Mouse (Mus musculus) kidney, adult 2 months (tissue): ENCODE results near the gene Zfp78. TPM values are rescaled to one million over a fixed set of nuclear protein-coding genes. Genes with fewer than 3 reads are reported as not detected.

Experiments used
- DNase-seq: peaks from one replicate; pipeline ENCODE4 v3.0.0; 2021
- H3K27ac ChIP-seq: fragments of 200-500 bp; 2 replicates; pipeline ENCODE4 v1.5.1; 2012; ENCODE audit warnings: low read depth, low read length, control low read depth, inconsistent platforms; ENCODE audit not compliant: insufficient read depth
- H3K27me3 ChIP-seq: fragments of 200-500 bp; replicated peaks from 2 replicates; pipeline ENCODE4 v1.6.1; 2012; ENCODE audit warnings: mild to moderate bottlenecking, moderate library complexity, low read length, inconsistent platforms; ENCODE audit not compliant: control insufficient read depth, insufficient read depth
- H3K36me3 ChIP-seq: fragments of 200-500 bp; 2 replicates; pipeline ENCODE4 v1.6.1; 2012; ENCODE audit warnings: mild to moderate bottlenecking, moderate library complexity, low read length, inconsistent platforms; ENCODE audit not compliant: control insufficient read depth, insufficient read depth
- H3K4me1 ChIP-seq: fragments of 200-500 bp; 2 replicates; pipeline ENCODE4 v1.6.1; 2011; ENCODE audit warnings: low read length; ENCODE audit not compliant: control insufficient read depth, insufficient read depth
- H3K4me3 ChIP-seq: fragments of 200-500 bp; 2 replicates; pipeline ENCODE4 v1.5.1; 2011; ENCODE audit warnings: mild to moderate bottlenecking, low read depth, low read length, control low read depth; ENCODE audit not compliant: insufficient read depth
- CTCF ChIP-seq: fragments of 200-500 bp; conservative IDR thresholded peaks from 2 replicates; pipeline ENCODE4 v1.5.1; 2011; ENCODE audit warnings: low read depth, mild to moderate bottlenecking, control low read depth, low read length, moderate library complexity, mixed read lengths; ENCODE audit not compliant: insufficient read depth, insufficient read length
- POLR2A ChIP-seq: fragments of 200-500 bp; IDR thresholded peaks from one replicate; pipeline ENCODE4 v1.6.1; 2011; ENCODE audit warnings: low read depth, low read length, control low read depth
- WGBS: fragments of 180-500 bp; shearing (Covaris S2); methylation state at CpG from one replicate; pipeline ENCODE4 v1.1.7; 2018; 5-methylcytosine and 5-hydroxymethylcytosine counted together
- polyA plus RNA-seq: library from polyadenylated mRNA; depleted of rRNA; stranded (reverse); fragments of >200 nt; gene quantifications from 2 replicates; pipeline ENCODE4 v1.2.3, GENCODE M21; 2012; rRNA removed

Gene Zfp78
- polyA plus RNA-seq, 1 experiment = 0.45 TPM

GRCm38 (mm10) chr7:6419894-6420293 lies 56.8 kb downstream of the Zfp78 start:
- Histone ChIP-seq H3K27ac (no peak overlapping the region), H3K4me3 (no peak overlapping the region), H3K27me3 (no peaks in the 10 kb centered on the region), H3K36me3 (no peaks in the 10 kb centered on the region), H3K4me1 (no peaks in the 10 kb centered on the region)
- no peak for DNase-seq
- WGBS = 73% methylated on average over 6 of the region's 6 CpGs
- TF ChIP-seq CTCF (no peak), POLR2A (no peak)

GRCm38 (mm10) chr7:6429381-6429780 lies 66.3 kb downstream of the Zfp78 start:
- no peaks in the 10 kb centered on the region for H3K36me3 ChIP-seq
- TF ChIP-seq POLR2A = no peak
- TF ChIP-seq CTCF = 0 out of 2 replicates have a peak, but pooled peaks have one; percentile 8
- 85% methylated on average over 3 of the region's 3 CpGs for WGBS
- no peaks in the 10 kb centered on the region for H3K4me1 ChIP-seq
- H3K27ac ChIP-seq = no peak overlapping the region
- no peak overlapping the region for H3K4me3 ChIP-seq
- no peak for DNase-seq
- H3K27me3 ChIP-seq = no peaks in the 10 kb centered on the region

- no peak overlapping the region for H3K27ac ChIP-seq
- TF ChIP-seq CTCF (peak; percentile 73), POLR2A (no peak)
- WGBS = 43% methylated on average over 2 of the region's 2 CpGs
- H3K4me1 ChIP-seq = no peaks in the 10 kb centered on the region
- H3K4me3 ChIP-seq = no peak overlapping the region
- peak; percentile 36 for DNase-seq
- no peaks in the 10 kb centered on the region for H3K36me3 ChIP-seq
- no peaks in the 10 kb centered on the region for H3K27me3 ChIP-seq
Observed at GRCm38 (mm10) chr7:6430342-6430741, 67.3 kb downstream of the Zfp78 start.

Other genes starting within 250 kb of the Zfp78 start
- gene Zfp787, start 207.3 kb upstream of the Zfp78 start, polyA plus RNA-seq = 54.2 and 66.1 TPM in 2 replicates
- 47.1 and 65.2 TPM in 2 replicates for gene Zfp444, start 191.1 kb upstream of the Zfp78 start, polyA plus RNA-seq
- gene Galp, start 166.2 kb upstream of the Zfp78 start, polyA plus RNA-seq = not detected in 2 replicates
- gene Zscan5b, start 141.0 kb upstream of the Zfp78 start, polyA plus RNA-seq = not detected in 2 replicates
- not detected in 2 replicates for gene Epp13, start 110.6 kb upstream of the Zfp78 start, polyA plus RNA-seq
- 0.75 and 0.95 TPM in 2 replicates for gene Zfp667, start 76.7 kb upstream of the Zfp78 start, polyA plus RNA-seq
- gene Zfp583, start 32.0 kb upstream of the Zfp78 start, polyA plus RNA-seq = 0.36 and 0.45 TPM in 2 replicates
- gene Gm3854, start 19.5 kb upstream of the Zfp78 start, polyA plus RNA-seq = 0.19 and 0.28 TPM in 2 replicates
- gene Zfp28, start 20.0 kb downstream of the Zfp78 start, polyA plus RNA-seq = 2.0 TPM in 2 replicates
- gene Smim17, start 35.4 kb downstream of the Zfp78 start, polyA plus RNA-seq = 0.03 TPM in 1 of 2 replicates, not detected in the other
- not detected in 2 replicates for gene Gm20715, start 47.0 kb downstream of the Zfp78 start, polyA plus RNA-seq
- not detected in 2 replicates for gene Olfr1344, start 75.4 kb downstream of the Zfp78 start, polyA plus RNA-seq
- not detected in 2 replicates for gene Olfr1336, start 92.9 kb downstream of the Zfp78 start, polyA plus RNA-seq
- gene Olfr1346, start 103.8 kb downstream of the Zfp78 start, polyA plus RNA-seq = not detected in 2 replicates
- not detected in 2 replicates for gene Olfr5, start 123.7 kb downstream of the Zfp78 start, polyA plus RNA-seq
- gene Olfr1347, start 136.5 kb downstream of the Zfp78 start, polyA plus RNA-seq = not detected in 2 replicates
- gene Olfr1348, start 145.5 kb downstream of the Zfp78 start, polyA plus RNA-seq = not detected in 2 replicates
- gene Olfr1349, start 159.7 kb downstream of the Zfp78 start, polyA plus RNA-seq = not detected in 2 replicates
- not detected in 2 replicates for gene Olfr1350, start 201.6 kb downstream of the Zfp78 start, polyA plus RNA-seq